Mouse (Mus musculus) kidney, postnatal 25 days (tissue): ENCODE data around the gene Lta.

ENCODE experiments used
- DNase-seq, 2 experiments: peaks; one replicate each; pipeline ENCODE4 v3.0.0; 2021; ENCODE audit warnings: mixed read lengths in 2 of 2

Gene Lta

DNA sequence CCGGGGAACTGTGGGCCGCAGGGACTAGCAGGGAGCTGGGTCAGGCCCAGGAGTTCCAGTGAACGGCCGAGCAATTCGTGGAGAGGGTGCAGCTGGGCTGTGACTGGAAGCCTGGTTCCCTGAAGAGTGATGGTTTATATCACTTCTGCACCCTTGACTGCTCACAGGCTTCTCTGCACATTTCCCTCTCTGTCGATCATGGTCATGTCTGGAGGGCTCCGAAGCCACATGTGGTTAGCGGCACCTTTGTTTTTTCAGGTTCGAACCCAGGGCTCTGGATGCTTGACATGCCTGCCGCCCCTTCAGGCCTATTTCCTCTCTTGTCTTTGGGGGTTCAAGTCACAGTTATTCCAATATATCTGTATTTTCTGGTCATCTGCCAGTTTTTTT is 224 bp upstream of the Lta start:
- DNase-seq = no peak

DNA sequence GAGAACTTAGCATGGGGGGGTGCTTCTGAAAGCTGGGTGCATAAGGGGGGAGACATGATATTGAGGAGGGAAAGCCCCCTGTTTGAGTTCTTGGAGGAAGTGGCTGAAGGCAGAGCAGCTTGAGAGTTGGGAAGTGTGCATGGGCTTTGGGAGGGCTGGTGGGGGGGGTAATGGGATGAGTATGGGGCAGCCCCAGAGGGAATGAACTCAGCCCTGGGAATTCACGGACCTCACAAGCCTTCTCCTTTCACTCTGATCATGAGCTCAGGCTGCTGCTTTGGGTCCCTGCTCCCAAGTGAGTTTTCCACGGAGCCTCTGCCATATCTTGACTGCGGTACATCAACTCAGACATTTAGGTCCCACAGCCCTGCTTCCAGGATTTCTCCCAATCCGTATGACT is 2.7 kb downstream of the Lta start:
- no peak for DNase-seq

DNA sequence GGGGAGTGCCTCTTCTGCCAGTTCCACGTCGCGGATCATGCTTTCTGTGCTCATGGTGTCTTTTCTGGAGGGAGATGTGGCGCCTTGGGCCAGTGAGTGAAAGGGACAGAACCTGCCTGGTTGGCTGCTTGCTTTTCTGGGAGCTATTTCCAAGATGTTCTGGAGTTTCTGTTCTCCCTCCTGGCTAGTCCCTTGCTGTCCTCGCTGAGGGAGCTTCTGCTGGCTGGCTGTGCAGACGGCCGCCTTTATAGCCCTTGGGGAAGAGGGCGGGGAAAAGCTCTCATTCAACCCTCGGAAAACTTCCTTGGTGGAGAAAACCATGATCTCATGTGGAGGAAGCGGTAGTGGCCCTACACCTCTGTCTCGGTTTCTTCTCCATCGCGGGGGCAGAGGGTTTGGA is 3.4 kb downstream of the Lta start, which contains the start of gene Tnf:
Gene Tnf, minus strand, starts transcription at position 221 of the 400 bp plus-strand sequence.
- peak in 1 of 2 experiments; percentile 42 for DNase-seq

DNA sequence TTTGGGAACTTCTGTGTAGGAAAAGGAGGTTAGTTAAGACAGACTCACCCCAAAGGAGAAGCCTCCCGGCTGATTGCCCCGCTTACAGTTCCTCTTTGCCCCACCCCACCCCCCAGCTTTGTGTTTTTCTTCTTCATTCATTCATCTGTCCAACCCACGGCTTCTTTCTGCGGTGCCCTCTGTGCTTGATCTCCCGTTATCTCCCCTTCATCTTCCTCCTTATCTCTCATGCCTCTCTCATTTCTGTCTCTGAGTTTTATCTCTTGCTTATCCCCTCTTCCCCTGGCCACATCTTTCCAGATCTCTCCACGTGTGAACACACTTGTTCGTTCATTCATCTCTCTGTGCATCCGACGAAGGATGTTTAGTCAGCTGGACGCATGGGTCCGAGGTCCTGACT is 4.0 kb downstream of the Lta start:
- DNase-seq = no peak

DNA sequence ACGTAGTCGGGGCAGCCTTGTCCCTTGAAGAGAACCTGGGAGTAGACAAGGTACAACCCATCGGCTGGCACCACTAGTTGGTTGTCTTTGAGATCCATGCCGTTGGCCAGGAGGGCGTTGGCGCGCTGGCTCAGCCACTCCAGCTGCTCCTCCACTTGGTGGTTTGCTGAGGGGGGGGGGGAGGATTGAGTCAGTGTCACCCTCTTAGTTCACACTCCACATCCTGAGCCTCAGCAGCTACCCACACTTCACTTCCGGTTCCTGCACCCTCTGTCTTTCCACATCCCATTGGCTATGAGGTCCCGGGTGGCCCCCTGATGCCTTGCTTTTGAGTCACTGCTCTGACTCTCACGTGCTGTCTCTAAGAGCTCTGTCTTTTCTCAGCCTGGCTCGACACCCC is 4.8 kb downstream of the Lta start:
- no peak for DNase-seq

DNA sequence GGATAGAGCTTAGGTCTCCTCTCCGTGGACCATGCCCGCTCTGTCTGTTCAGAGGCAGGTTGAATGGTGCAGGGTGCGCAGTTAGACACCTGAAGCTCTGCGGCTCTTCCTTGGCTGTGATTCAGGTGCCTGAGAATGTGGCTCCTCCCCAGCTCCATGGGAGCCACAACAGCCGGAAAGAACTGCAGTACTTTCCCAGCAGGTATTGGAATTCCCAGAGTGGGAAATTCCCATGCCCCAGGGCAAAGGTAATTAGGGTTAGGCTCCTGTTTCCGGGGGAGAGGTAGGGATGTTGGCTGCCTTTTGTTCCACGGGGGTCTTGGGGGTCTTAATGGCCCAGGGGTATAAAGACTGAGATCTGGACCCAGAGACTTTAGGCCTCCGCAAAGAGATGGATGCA is 6.2 kb downstream of the Lta start:
- DNase-seq = no peak

DNA sequence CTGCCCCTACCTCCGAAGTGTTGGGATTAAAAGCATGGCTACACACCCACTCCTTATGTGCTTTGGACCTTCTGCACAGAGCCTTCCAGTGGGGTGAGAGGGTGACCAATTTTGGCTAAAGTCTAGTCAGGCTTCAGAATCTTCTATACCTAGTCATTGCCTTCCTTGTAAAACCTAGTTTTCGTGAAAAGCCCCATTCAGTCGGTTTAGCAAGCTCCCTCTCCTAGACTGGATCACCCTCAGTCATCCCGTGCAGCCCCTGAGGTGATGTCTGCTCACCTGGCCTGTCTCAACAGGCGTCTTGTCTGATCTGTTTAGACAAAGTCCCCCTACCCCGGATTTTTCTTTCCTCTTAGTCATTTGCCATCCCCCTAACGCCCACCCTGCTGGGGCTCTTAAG is 7.1 kb downstream of the Lta start:
- no peak for DNase-seq

DNA sequence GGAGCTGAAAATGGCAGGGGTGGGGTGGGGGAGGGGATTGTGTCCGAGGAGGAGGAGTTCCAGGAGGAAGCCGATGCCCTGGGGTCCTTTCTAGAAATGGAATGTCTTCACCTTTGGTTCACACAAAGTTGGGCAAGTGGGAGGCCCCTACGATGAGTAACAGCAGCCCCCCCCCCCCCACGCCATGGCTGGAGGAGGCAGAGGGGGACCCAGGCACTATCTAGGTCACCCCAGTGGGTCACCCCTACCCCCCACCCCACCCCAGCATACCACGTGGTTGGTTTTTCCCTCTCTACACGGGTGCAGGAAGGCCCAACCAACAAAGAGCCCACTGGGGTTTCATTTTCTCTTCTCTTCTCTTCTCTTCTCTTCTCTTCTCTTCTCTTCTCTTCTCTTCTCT is 8.0 kb downstream of the Lta start:
- no peak for DNase-seq

DNA sequence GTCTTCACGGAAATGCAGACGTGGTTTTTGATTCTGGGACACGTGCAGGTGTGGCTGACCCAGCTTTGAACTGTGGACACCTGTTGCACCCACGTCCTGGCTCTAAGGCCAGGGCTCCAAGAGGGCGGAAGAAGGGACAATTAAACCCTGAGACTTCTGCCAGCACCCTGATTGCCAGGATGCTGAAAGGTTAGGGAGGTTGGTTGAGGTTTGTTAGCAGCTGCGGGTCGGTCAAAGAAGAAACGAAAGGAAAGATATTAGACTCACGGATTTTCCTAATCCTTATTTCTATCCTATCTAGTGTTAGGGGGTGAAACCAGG is 8.9 kb downstream of the Lta start:
- DNase-seq = no peak

DNA sequence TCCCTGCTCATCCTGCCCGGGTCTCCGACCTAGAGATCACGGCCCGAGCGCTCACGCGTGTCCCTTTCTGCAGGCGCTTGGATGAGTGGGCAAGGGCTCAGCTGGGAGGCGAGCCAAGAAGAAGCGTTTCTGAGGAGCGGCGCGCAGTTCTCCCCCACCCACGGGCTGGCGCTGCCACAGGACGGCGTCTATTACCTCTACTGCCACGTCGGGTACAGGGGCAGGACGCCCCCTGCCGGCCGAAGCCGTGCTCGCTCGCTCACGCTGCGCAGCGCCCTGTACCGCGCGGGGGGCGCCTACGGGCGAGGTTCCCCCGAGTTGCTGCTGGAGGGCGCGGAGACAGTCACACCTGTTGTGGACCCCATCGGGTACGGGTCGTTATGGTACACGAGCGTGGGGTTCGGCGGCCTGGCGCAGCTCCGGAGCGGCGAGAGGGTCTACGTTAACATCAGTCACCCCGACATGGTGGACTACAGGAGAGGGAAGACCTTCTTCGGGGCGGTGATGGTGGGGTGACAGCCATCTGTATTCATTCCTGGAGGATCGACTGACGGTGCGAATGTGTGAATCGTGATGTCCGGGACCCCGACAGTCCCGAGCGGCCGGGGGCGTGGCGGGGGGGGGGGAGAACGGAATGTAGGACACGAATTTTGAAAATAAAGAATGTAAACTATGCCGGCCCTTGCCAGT is 9.4 kb downstream of the Lta start:
- DNase-seq = peak; percentile 81 to 84

DNA sequence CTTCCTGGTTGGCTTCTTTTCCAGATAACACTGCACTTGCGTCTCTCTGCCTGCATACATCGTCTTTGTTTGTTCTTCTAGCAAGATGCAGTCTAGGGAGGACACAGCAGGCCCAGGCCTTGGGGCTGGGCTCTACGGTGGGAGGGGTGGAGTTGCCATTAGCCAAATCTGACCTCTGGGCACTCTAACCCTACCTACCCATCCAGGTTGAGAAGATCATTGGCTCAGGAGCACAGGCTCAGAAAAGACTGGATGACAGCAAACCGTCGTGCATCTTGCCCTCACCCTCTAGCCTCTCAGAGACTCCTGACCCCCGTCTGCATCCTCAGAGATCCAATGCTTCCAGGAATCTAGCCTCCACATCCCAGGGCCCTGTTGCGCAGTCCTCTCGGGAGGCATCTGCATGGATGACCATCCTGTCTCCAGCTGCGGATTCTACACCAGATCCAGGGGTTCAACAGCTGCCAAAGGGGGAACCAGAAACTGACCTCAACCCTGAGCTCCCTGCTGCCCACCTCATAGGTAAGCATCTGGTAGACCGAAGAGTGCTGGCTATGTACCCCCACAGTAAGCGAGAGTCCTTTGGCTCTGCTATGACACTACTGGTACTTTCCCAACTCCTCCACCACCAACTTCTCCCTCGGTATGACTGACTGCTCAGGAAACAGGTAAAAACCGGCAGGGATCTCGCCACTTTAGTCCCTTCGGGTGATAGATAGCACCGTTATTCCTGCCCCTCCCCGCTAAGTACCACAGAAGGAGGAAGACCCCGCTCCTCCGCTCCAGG is 10.1 kb downstream of the Lta start:
- DNase-seq = no peak

DNA sequence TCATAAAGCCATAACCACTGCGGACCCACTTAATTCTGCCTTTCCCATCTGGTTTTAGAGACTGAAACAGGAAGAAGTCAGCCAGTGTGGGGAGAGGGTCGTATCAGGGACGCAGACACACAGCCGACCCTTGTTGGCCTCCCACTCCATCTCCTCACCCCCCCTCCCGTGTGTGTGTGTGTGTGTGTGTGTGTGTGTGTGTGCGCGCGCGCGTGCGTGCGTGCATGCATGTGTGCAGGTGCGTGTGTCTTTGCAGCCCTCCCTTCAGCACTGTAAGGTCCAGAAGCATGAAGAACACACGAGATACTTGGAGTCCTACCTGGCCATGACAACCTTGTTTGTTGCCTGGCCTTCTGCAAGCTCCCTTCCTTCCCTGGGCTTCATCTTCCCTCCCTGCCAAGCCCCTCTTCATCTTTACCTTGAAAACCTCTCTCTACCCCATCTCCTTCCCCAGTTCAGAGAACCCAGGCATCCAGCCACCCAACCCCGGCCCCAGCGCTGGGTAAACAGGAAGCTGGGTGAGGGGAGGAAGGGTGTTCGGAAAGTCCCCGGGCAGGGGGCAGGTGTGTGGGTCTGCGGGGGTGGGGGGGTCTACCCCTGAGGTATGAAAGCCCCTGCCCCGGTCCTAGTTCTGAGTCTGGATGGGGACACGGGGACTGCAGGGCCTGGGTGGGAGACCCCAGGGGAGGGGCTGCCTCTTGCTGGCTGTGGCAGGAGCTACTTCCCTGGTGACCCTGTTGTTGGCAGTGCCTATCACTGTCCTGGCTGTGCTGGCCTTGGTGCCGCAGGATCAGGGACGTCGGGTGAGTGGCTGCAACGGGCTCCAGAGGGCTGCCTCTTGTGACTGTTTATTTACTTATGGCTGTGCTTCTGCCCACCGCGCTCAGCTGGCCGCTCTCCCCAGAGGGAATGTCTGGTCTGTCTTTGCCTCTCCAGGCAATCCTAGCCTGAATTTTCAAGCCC is 11.0 kb downstream of the Lta start, which contains the start of gene Ltb:
Gene Ltb, plus strand, starts transcription at position 559 of the 963 bp plus-strand sequence.
- no peak for DNase-seq

DNA sequence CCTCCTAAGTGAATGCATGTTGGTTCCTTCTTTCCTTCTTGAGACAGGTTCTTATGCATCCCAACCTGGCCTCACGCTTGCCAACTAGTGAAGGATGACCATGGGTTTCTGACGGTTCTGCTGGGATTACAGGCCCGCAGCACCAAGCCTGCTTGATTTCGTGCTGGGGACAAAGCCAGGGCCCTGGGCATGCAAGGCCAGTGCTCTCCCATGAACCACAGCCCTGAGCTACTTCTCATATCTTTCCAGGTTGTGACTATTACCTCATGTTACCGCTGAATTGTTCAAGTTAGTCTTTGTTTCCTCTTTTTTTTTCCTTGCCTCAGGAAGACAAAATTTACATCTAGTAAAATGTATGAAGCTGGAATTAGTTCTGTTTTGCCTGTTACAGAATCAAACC is 12.2 kb downstream of the Lta start:
- DNase-seq = no peak

DNA sequence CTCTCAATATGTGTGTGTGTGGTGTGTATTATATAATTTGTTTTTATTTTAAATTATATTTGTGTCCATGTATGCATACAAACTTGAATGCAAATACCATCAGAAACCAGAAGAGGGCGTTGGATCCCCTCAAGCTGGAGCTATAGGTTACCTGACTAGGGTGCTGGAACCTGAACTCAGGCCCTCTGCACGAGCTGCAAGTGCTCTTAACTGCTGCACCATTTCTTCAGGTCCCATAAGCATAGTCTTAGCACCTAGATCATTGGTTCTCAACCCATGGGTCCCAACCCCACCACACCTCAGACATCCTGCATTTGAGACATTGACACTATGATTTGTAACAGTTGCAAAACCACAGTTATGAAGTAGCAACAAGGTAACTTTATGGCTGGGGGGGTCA is 13.4 kb downstream of the Lta start:
- DNase-seq = no peak

DNA sequence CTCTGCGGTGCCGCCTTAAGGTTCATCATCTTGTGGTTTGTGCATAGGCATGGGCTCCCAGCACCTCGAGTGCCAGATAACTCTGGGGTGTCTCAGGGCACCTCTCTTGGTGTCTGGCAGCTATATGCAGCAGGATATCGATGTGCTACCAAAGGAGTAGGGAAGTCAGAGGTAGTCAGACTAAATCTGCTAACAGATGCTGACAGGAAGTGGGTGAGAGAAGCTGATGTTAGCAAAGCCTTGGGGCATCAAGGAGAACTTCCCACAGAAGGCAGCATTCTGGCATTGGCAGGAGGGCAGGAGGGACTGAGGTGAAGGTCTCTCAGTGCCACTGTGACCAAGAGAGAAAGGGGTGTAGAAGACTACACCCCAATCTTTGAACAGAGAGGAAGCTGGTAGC is 15.1 kb downstream of the Lta start:
- DNase-seq = no peak

DNA sequence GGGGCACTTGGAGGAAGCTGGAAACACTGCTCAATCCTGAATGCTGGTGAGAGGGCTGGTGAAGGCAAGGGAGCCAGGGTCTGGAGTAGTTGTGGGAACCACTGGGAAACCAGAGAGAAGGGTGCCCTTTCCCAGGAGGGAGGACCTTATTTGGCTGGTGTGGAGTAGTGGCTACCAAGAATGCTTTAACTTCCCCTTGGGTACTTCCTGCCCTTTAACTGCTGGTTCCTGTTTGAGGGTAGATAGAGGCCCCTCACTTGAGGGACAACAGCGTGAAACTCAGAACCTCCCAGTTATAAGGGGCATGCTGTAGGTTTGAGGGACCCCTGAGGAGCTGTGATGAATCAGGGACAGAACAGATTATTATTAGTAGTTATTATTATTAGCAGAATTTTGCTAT is 16.0 kb downstream of the Lta start:
- no peak for DNase-seq

DNA sequence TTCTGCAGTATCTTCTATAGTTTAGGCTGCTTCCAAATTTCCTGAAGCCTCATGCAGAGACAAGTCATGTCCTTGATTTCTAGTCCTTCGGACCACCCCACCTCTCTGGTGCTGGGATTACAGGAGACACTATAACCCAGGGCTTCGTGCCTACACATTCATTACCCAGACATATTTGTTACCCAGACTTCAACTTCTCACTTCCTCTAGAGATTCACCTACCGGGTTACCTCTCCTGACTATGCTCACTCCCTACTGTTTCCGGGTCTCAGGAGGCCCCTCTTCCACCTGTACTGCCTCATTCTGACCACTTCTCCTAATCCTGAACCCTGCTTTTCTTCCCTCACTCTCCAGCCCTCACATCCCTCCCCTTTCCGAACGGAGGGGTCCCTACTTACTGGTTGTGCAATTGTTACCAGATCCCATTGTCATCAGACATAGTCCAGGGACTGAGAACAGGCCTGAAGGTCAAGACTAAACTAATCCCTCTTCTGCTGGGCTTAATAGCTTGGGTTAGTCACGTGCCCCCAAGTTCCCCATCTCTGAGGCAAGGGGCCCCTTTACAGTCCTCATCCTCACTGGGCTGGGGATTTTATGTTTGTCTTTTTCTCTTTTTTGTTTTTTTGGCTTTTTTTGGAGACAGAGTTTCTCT is 17.1 kb downstream of the Lta start, which contains the start of gene Lst1:
Gene Lst1, minus strand, starts transcription at position 481 of the 652 bp plus-strand sequence.
- DNase-seq = no peak

DNA sequence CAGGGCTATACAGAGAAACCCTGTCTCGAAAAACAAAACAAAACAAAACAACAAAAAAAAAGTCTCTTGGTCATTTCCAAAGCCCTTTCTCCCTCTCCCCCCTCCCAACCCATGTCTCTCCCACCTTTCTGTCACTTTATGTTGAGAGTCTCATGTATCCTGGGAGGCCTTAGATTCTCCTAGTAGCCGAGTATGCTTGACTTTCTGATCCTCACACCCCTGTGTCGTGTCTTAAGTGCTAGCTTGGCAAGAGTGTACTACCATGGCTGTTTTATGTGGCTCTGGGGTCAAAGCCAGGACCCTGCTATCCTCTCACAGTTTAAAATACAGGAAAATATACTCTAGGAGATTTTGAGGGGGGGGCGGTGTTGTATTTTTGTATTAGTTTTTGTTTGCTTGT is 17.8 kb downstream of the Lta start:
- DNase-seq = no peak

DNA sequence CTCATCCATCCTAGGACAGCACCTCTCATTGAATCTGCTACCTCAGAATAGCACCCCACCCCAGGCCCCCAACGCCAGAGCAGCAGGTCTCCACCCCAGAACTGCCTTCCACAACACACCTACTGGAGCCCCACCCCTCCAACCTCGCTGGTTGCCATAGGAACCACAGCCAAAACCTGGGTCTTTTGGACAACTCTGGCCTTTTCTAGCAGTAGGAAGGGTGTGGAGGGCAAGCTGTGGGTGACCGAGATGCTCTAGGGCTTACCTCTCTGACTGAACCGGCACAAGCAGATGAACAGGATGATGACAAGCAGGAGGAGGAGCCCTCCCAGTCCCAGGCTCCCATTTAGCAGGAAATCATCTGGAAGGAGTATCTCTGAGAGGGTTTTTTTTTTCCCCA is 18.5 kb downstream of the Lta start:
- no peak for DNase-seq

DNA sequence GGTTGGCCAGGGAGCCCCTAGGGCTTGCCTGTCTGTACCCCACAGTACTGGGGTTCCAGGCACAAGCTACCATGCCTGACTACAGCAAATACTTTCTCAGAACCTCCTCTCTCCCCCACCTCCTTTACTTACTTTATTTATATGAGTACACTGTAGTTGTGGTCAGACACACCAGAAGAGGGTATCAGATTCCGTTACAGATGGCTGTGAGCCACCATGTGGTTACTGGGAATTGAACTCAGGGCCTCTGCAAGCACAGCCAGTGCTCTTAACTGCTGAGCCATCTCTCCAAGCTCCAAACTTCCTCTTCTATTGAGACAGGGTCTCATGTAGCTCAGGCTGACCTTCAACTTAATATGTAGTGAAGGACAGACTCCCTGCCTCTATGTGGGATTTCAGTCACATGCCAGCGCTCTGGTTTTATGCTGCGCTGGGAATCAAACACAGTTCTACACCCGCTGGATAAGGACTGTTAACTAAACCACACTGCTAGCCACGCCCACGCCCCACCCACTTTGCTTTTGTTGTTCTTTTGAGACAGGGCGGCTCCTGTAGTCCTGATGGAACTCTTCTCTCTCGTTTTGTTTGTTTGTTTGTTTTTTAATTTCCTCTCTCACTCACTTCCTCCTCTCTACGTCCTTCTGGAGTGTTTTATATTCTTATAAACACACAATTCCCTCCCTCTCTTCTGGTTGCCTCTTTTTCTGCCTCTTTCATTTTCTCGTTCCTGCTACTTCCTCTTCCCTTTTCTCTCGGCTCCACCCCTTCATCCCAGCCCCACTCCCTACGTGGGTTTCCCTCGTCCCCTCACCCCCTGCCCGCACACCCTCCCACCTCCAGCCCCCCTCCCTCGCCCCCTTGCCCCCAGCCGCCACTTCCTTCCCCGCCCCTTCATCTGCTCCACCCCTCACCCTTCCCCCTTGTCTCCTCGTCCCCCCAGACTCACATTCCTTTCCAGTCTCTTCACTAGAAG is 19.2 kb downstream of the Lta start:
- DNase-seq = peak; percentile 82 to 88

DNA sequence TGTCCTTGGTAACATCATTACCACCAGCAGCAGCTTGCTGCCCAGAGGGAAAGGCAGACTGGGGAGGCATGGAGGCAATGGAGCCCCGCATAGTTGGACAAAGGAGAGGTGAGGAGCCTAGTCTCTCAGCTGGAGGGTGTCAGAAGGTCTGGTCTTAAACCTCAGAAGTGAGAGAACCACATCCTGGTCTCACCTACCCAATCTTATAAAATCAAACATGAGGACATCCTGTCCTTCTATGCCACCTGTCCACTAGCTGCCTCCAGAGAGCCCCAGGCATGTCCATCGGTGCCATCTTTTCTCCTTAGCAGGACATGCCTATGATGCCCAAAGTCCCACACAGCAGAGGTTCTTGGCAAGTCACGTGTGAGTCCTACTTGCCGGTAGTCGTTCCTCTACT is 25.1 kb downstream of the Lta start:
- no peak for DNase-seq

DNA sequence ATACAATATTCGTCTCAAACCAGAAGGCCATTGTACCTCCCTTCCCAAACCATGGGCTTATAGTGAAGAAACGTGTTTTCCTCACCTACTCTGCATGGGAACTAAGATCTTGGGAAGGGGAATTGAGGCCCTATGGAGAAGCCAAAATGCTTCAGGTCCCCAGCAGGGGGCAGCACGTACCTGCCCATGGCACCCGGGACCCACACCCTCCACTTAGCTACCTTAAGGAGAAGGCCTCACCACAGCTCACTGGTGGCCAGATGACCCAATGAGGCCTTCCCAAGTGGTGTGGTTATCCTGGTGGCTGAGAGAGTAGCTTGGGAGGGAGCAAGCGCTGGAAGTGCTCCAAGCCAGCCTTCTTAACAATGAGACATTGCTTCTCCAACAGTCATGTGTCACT is 26.6 kb downstream of the Lta start:
- DNase-seq = peak; percentile 83 to 84
